Mouse (Mus musculus) gastrocnemius, adult 2 months (tissue): ENCODE measurements around the gene Pdcd1lg2. TPM values are rescaled to one million over a fixed set of nuclear protein-coding genes. Genes with fewer than 3 reads are reported as not detected.

Source experiments
- DNase-seq: peaks from one replicate; pipeline ENCODE4 v3.0.0; 2022
- H3K27ac ChIP-seq: fragments of 200-600 bp; 2 replicates; pipeline ENCODE4 v1.8.1; 2022; ENCODE audit warnings: mild to moderate bottlenecking
- H3K4me3 ChIP-seq: fragments of 200-600 bp; 2 replicates; pipeline ENCODE4 v1.8.1; 2022; ENCODE audit warnings: mild to moderate bottlenecking, moderate library complexity
- CTCF ChIP-seq: fragments of 200-600 bp; IDR thresholded peaks from 2 replicates; pipeline ENCODE4 v1.8.1; 2022; ENCODE audit warnings: antibody characterized with exemption, mild to moderate bottlenecking, moderate library complexity
- intact Hi-C: fragments of 180-260 bp; cut with DNase I; formaldehyde crosslinking; loops from one replicate; pipeline ENCODE4 v1.15.1; 2025
- total RNA-seq, 2 experiments: library from RNA; stranded (reverse); gene quantifications; 2 replicates each; pipeline ENCODE4 v1.2.3; 2021

Pdcd1lg2 gene
- total RNA-seq, 2 experiments from 2014 or later, result not detected

GRCm38 (mm10) chr19:29487326-29488072, 76.8 kb downstream of the Pdcd1lg2 start:
- no peak overlapping the region for H3K4me3 ChIP-seq
- no peak for DNase-seq
- TF ChIP-seq CTCF, result no peak
- H3K27ac ChIP-seq, result peak overlapping the region; percentile 12; the same call in 1 of the 2 replicates
- intact Hi-C loops, result no loop called here

- 0 out of 2 replicates have a peak overlapping the region, but pooled peaks have one; percentile 20 for H3K27ac ChIP-seq
- no peak for DNase-seq
- TF ChIP-seq CTCF, result no peak
- intact Hi-C loops, result no loop called here
- no peak overlapping the region for H3K4me3 ChIP-seq
These were observed 77.3 kb downstream of the Pdcd1lg2 start for GRCm38 (mm10) chr19:29488073-29488390.

GRCm38 (mm10) chr19:29488420-29488819, 77.7 kb downstream of the Pdcd1lg2 start:
- intact Hi-C loops, result no loop called here
- TF ChIP-seq CTCF, result no peak
- H3K4me3 ChIP-seq, result no peak overlapping the region
- DNase-seq, result no peak
- H3K27ac ChIP-seq, result 0 out of 2 replicates have a peak overlapping the region, but pooled peaks have one; percentile 20

- no peak for TF ChIP-seq CTCF
- no peak for DNase-seq
- intact Hi-C loops, result no loop called here
- H3K4me3 ChIP-seq, result no peak overlapping the region
- H3K27ac ChIP-seq, result no peak overlapping the region
These were observed 79.1 kb downstream of the Pdcd1lg2 start for GRCm38 (mm10) chr19:29489785-29490284.

- intact Hi-C loops, result no loop called here
- Histone ChIP-seq H3K4me3 (no peak overlapping the region), H3K27ac (no peak overlapping the region)
- DNase-seq, result no peak
- TF ChIP-seq CTCF, result no peak
These were observed 80.7 kb downstream of the Pdcd1lg2 start for GRCm38 (mm10) chr19:29491467-29491866.

- DNase-seq, result no peak
- H3K4me3 ChIP-seq, result no peak overlapping the region
- no peak overlapping the region for H3K27ac ChIP-seq
- intact Hi-C loops, result no loop called here
- no peak for TF ChIP-seq CTCF
These were observed 83.7 kb downstream of the Pdcd1lg2 start for GRCm38 (mm10) chr19:29494454-29494853.

GRCm38 (mm10) chr19:29496001-29496597, 85.4 kb downstream of the Pdcd1lg2 start:
- intact Hi-C loops, result no loop called here
- no peak overlapping the region for H3K27ac ChIP-seq
- TF ChIP-seq CTCF, result no peak
- no peak for DNase-seq
- H3K4me3 ChIP-seq, result no peak overlapping the region

- intact Hi-C loops, result no loop called here
- no peak overlapping the region for H3K4me3 ChIP-seq
- no peak for TF ChIP-seq CTCF
- H3K27ac ChIP-seq, result no peak overlapping the region
- no peak for DNase-seq
These were observed 86.3 kb downstream of the Pdcd1lg2 start for GRCm38 (mm10) chr19:29496786-29497557.

- no peak for TF ChIP-seq CTCF
- no peak overlapping the region for H3K4me3 ChIP-seq
- intact Hi-C loops, result no loop called here
- DNase-seq, result no peak
- no peak overlapping the region for H3K27ac ChIP-seq
These were observed 87.2 kb downstream of the Pdcd1lg2 start for GRCm38 (mm10) chr19:29497874-29498273.

GRCm38 (mm10) chr19:29498842-29499456, 88.2 kb downstream of the Pdcd1lg2 start:
- no peak for DNase-seq
- H3K27ac ChIP-seq, result no peak overlapping the region; the same call in 1 of the 2 replicates
- TF ChIP-seq CTCF, result no peak
- intact Hi-C loops, result no loop called here
- H3K4me3 ChIP-seq, result no peak overlapping the region

GRCm38 (mm10) chr19:29500333-29500732, 89.6 kb downstream of the Pdcd1lg2 start:
- no peak for TF ChIP-seq CTCF
- intact Hi-C loops, result loop anchor here (2.0 to 10.0 kb wide), 4 partner anchors 62 to 724 kb away; no protein-coding TSS in a partner anchor
- no peak for DNase-seq
- Histone ChIP-seq H3K4me3 (no peak overlapping the region), H3K27ac (no peak overlapping the region)

GRCm38 (mm10) chr19:29501106-29501505, 90.4 kb downstream of the Pdcd1lg2 start:
- intact Hi-C loops, result loop anchor here (1.0 to 10.0 kb wide), 5 partner anchors 57 to 724 kb away; no protein-coding TSS in a partner anchor
- peak overlapping the region; percentile 72 for H3K4me3 ChIP-seq
- peak overlapping the region; percentile 78 for H3K27ac ChIP-seq
- TF ChIP-seq CTCF, result no peak; the same call in 1 of the 2 replicates
- peak; percentile 35 for DNase-seq
